Mouse (Mus musculus) forebrain, embryonic 12.5 days (tissue): ENCODE measurements at regions not wholly inside any gene's neighbourhood (a gene's known extent, or its start where the extent isn't known, plus 50 kb on each side); places are given as distances from the start of the nearest gene placed in this dataset.

Experiments used
- ATAC-seq: fragments of 200-750 bp; cut with Nextera tagmentation; 2 replicates; pipeline ENCODE4 v1.8.0; 2017; ENCODE audit warnings: moderate TSS enrichment; ENCODE audit not compliant: low FRiP score
- H3K27ac ChIP-seq: fragments of 300-500 bp; sonication (generic); 2 replicates; pipeline ENCODE4 v1.5.1; 2016; ENCODE audit warnings: mild to moderate bottlenecking
- H3K27me3 ChIP-seq: fragments of 300-500 bp; sonication (generic); 2 replicates; pipeline ENCODE4 v1.6.1; 2016; ENCODE audit warnings: mild to moderate bottlenecking
- H3K36me3 ChIP-seq: fragments of 300-500 bp; sonication (generic); replicated peaks from 2 replicates; pipeline ENCODE4 v1.6.1; 2016; ENCODE audit warnings: mild to moderate bottlenecking
- H3K4me1 ChIP-seq: fragments of 300-500 bp; sonication (generic); 2 replicates; pipeline ENCODE4 v1.6.1; 2016
- H3K4me2 ChIP-seq: fragments of 300-500 bp; sonication (generic); 2 replicates; pipeline ENCODE4 v1.6.1; 2016; ENCODE audit warnings: mild to moderate bottlenecking, moderate library complexity
- H3K4me3 ChIP-seq: fragments of 300-500 bp; sonication (generic); replicated peaks from 2 replicates; pipeline ENCODE4 v1.5.1; 2016; ENCODE audit warnings: mild to moderate bottlenecking
- H3K9ac ChIP-seq: fragments of 300-500 bp; sonication (generic); 2 replicates; pipeline ENCODE4 v1.6.1; 2016; ENCODE audit warnings: mild to moderate bottlenecking
- H3K9me3 ChIP-seq: fragments of 300-500 bp; sonication (generic); 2 replicates; pipeline ENCODE4 v1.6.1; 2016
- whole genome bisulfite sequencing: fragments of 180-500 bp; shearing (Covaris S2); methylation state at CpG from one replicate; pipeline ENCODE4 v1.1.7; 2016; 5-methylcytosine and 5-hydroxymethylcytosine counted together

- H3K4me3 ChIP-seq: no peak overlapping the region
- no peak overlapping the region for H3K27ac ChIP-seq
- no peaks in the 10 kb centered on the region for H3K36me3 ChIP-seq
- H3K27me3 ChIP-seq: no peaks in the 10 kb centered on the region
- ATAC-seq: peak; percentile 51; the same call in 1 of the 2 replicates
- no peak overlapping the region for H3K4me2 ChIP-seq
- no peaks in the 10 kb centered on the region for H3K9me3 ChIP-seq
- WGBS: 22% methylated on average over 7 of the region's 7 CpGs
- H3K4me1 ChIP-seq: peaks cover 17% of the 10 kb centered on the region
- no peak overlapping the region for H3K9ac ChIP-seq
These were observed 155.5 kb upstream of the Slco3a1 start for GRCm38 (mm10) chr7:74709993-74710581.

- 0 out of 2 replicates have a peak, but pooled peaks have one; percentile 20 for ATAC-seq
- peaks cover 17% of the 10 kb centered on the region for H3K4me1 ChIP-seq
- H3K9ac ChIP-seq: no peak overlapping the region
- 55% methylated on average over 5 of the region's 5 CpGs for WGBS
- H3K27me3 ChIP-seq: no peaks in the 10 kb centered on the region
- no peak overlapping the region for H3K4me3 ChIP-seq
- no peak overlapping the region for H3K27ac ChIP-seq
- no peaks in the 10 kb centered on the region for H3K9me3 ChIP-seq
- no peaks in the 10 kb centered on the region for H3K36me3 ChIP-seq
- H3K4me2 ChIP-seq: no peak overlapping the region
These were observed 154.4 kb upstream of the Slco3a1 start for GRCm38 (mm10) chr7:74709006-74709405.

- Histone ChIP-seq H3K4me3 (no peak overlapping the region), H3K9ac (no peak overlapping the region), H3K36me3 (no peaks in the 10 kb centered on the region), H3K9me3 (no peaks in the 10 kb centered on the region), H3K4me2 (no peak overlapping the region), H3K27me3 (no peaks in the 10 kb centered on the region), H3K27ac (no peak overlapping the region), H3K4me1 (peaks cover 3% of the 10 kb centered on the region)
- no peak for ATAC-seq
- WGBS: 78% methylated on average over 4 of the region's 4 CpGs
These were observed 149.0 kb upstream of the Slco3a1 start for GRCm38 (mm10) chr7:74703533-74703932.

GRCm38 (mm10) chr7:74697794-74698354 is 143.3 kb upstream of the Slco3a1 start:
- H3K9me3 ChIP-seq: no peaks in the 10 kb centered on the region
- no peak overlapping the region for H3K27ac ChIP-seq
- H3K27me3 ChIP-seq: no peaks in the 10 kb centered on the region
- no peak for ATAC-seq
- no peak overlapping the region for H3K4me3 ChIP-seq
- H3K4me1 ChIP-seq: no peaks in the 10 kb centered on the region
- 74% methylated on average over 3 of the region's 3 CpGs for WGBS
- no peak overlapping the region for H3K4me2 ChIP-seq
- no peak overlapping the region for H3K9ac ChIP-seq
- no peaks in the 10 kb centered on the region for H3K36me3 ChIP-seq

DNA sequence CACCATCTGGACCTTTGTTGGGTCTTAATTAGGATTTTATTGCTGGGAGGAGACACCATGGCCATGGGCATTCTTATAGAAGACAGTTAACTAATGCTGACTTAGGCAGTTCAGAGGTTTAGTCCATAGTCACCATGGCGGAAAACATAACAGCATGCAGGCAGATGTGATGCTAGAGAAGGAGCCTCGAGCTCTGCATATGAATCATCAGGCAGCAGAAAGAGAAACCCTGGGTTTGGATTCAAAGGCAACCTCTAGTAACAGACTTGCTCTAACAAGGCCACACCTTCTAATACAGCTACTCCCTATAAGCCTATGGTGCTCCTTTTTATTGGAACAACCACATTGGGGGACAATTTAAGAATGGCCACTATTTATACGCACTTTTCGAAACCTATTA is 141.7 kb upstream of the Slco3a1 start:
- Histone ChIP-seq H3K4me1 (no peaks in the 10 kb centered on the region), H3K9me3 (no peaks in the 10 kb centered on the region), H3K4me2 (no peak overlapping the region), H3K36me3 (no peaks in the 10 kb centered on the region), H3K4me3 (no peak overlapping the region), H3K27ac (no peak overlapping the region), H3K27me3 (no peaks in the 10 kb centered on the region), H3K9ac (no peak overlapping the region)
- no peak for ATAC-seq
- 86% methylated on average over 4 of the region's 4 CpGs for WGBS

DNA sequence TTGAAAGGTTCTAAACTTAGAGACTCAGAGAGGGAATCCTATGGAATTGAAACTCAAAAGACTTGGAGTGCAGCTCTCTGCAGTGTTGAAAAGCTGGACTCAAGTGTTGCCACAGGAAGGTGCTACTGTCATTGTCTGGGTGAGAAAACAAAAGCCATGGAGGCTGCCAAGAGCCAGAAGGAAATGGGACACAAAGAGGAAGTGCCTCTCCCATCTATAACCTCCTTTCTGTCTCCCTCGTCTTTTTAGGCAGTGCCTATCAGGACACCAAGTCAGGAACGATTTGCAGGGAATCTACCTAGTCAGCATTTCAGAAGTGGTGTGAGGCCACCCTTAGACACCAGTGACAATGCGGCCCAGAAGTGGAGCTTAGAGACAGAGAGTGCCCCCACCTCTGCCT is 138.5 kb upstream of the Slco3a1 start:
- Histone ChIP-seq H3K27ac (no peak overlapping the region), H3K9ac (no peak overlapping the region), H3K4me3 (no peak overlapping the region), H3K9me3 (no peaks in the 10 kb centered on the region), H3K36me3 (no peaks in the 10 kb centered on the region), H3K4me2 (no peak overlapping the region), H3K4me1 (peaks cover 8% of the 10 kb centered on the region), H3K27me3 (no peaks in the 10 kb centered on the region)
- WGBS: 75% methylated on average over 3 of the region's 3 CpGs
- ATAC-seq: no peak

DNA sequence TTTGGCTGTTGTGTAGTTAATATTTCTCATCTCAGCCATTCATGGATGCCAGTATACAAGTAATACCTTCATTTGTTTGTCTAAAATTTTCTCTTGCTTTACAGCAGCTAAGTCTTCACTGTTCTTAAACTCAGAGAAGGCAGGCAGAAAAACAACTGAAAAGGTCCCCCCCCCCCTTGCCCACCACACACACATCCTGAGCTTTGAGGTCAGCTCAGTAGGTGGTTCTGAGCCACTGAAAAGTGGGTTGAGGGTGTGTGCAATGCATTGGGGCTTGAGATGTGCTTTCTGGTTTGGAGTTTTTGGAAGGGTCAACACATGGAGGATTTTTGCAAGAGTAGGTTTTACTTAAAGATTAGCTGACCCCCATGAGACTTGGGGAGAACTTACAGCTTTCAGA is 136.1 kb upstream of the Slco3a1 start:
- H3K4me2 ChIP-seq: no peak overlapping the region
- H3K27ac ChIP-seq: no peak overlapping the region
- ATAC-seq: no peak
- H3K9ac ChIP-seq: no peak overlapping the region
- H3K36me3 ChIP-seq: no peaks in the 10 kb centered on the region
- H3K9me3 ChIP-seq: no peaks in the 10 kb centered on the region
- H3K4me1 ChIP-seq: peaks cover 19% of the 10 kb centered on the region
- 0 out of 2 replicates have a peak, but pooled peaks cover 3% of the 10 kb centered on the region for H3K27me3 ChIP-seq
- no peak overlapping the region for H3K4me3 ChIP-seq

DNA sequence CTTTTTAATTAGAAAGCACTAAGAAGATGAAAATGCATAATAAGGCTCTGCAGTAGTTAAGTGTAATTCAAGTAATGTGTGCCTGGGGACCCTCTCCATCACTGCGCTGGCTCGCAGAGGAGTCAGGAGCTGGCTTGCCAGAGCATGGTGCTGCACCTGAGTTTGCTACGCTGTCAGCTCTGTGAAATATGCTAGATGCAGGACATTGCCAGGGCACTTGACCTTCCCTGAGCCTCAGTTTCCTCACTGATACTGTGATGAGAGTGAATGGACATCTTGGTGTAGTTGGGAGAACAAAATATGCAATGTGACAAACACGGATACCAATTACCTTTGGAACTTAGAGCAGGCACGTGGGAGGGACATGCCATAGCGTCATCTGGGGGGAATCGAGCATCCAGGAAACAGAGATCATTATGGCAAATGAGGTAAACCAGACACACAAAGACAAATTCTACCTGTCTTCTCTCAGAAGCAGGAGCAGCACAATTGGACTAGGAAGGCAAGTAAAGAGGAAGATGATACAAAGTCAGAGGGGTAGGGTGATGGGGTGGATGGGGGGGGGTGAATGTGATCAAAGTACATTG is 133.6 kb upstream of the Slco3a1 start:
- Histone ChIP-seq H3K4me1 (peaks cover 19% of the 10 kb centered on the region), H3K36me3 (no peaks in the 10 kb centered on the region), H3K4me3 (no peak overlapping the region), H3K27ac (peak overlapping the region; percentile 58), H3K27me3 (0 out of 2 replicates have a peak, but pooled peaks cover 3% of the 10 kb centered on the region), H3K9ac (no peak overlapping the region), H3K4me2 (peak overlapping the region; percentile 30; the same call in 1 of the 2 replicates), H3K9me3 (no peaks in the 10 kb centered on the region)
- peak; percentile 62 for ATAC-seq
- WGBS: 46% methylated on average over 7 of the region's 7 CpGs

DNA sequence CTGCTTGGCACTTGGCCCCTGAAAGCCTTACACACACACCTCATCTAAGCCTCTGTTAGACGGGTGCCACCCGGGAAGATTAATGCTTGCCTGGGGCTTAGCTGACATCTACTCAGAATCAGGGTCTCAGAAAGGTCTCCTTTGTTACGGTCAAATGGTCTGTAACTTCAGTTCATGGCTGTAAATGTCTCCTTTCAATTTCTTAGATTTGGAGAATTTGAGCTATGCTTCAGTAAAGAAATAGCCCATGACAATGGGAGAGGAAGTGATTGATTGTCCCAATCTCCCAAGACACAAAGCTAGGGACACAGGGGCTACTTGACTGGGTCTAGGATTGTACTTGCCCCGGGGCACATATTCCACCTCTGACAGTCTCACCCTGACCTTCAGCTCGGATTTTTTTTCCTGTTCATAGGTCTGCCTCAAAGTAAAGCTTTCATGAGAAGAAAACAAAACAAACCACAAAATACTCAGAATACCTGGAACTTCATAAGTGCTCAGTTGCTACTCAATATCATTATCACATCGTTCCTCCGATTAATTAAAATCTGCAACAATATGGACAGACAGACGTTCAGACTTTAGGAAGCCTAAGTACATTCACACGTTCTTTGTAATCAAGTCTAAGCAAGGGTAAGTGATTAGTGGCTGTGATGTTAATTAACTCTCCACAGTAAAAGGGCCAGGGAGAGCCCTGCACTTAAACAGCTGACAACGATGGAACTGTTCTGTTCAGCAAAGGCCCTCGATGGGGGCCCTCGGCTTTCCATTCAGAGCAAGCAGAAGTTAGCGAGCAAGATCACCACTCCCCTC is 132.9 kb upstream of the Slco3a1 start:
- ATAC-seq: peak; percentile 94
- Histone ChIP-seq H3K9ac (no peak overlapping the region), H3K4me3 (no peak overlapping the region), H3K36me3 (no peaks in the 10 kb centered on the region), H3K4me1 (peaks cover 19% of the 10 kb centered on the region), H3K4me2 (peak overlapping the region; percentile 30; the same call in 1 of the 2 replicates), H3K27me3 (0 out of 2 replicates have a peak, but pooled peaks cover 3% of the 10 kb centered on the region), H3K9me3 (no peaks in the 10 kb centered on the region), H3K27ac (peak overlapping the region; percentile 58; the same call in 1 of the 2 replicates)
- 15% methylated on average over 13 of the region's 13 CpGs for WGBS

- H3K27me3 ChIP-seq: 0 out of 2 replicates have a peak, but pooled peaks cover 3% of the 10 kb centered on the region
- no peaks in the 10 kb centered on the region for H3K36me3 ChIP-seq
- no peak for ATAC-seq
- no peak overlapping the region for H3K4me2 ChIP-seq
- H3K9ac ChIP-seq: no peak overlapping the region
- H3K4me3 ChIP-seq: no peak overlapping the region
- no peaks in the 10 kb centered on the region for H3K9me3 ChIP-seq
- H3K4me1 ChIP-seq: peaks cover 19% of the 10 kb centered on the region
- 88% methylated on average over 2 of the region's 2 CpGs for WGBS
- H3K27ac ChIP-seq: no peak overlapping the region
These were observed 129.4 kb upstream of the Slco3a1 start for GRCm38 (mm10) chr7:74683979-74684378.

- Histone ChIP-seq H3K4me3 (no peak overlapping the region), H3K9me3 (no peaks in the 10 kb centered on the region), H3K36me3 (no peaks in the 10 kb centered on the region), H3K9ac (no peak overlapping the region), H3K27ac (no peak overlapping the region), H3K4me2 (no peak overlapping the region), H3K27me3 (no peaks in the 10 kb centered on the region), H3K4me1 (no peaks in the 10 kb centered on the region)
- no peak for ATAC-seq
- WGBS: 83% methylated on average over 4 of the region's 4 CpGs
These were observed 119.2 kb upstream of the Slco3a1 start for GRCm38 (mm10) chr7:74673626-74674295.

DNA sequence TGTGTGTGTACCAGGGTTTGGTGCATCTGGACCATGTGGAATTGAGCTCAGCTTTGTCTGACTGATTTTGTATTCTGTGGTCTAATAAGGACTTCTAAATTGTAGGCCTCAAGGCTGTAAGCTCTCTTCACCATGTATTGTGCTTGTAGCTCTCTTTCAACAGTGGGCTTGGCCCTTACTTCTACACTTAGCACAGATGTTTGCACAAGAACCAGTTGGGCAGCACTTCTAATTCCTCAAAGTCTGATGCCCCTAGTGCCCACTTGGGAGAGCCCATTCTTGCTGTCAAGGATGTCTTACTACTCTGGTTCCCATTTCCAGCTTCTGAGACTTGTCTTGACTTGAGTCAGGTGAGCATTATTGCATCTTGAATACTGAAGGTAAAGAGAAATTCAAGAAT is 114.5 kb upstream of the Slco3a1 start:
- Histone ChIP-seq H3K4me1 (no peaks in the 10 kb centered on the region), H3K27ac (no peak overlapping the region), H3K9ac (no peak overlapping the region), H3K4me2 (no peak overlapping the region), H3K27me3 (no peaks in the 10 kb centered on the region), H3K4me3 (no peak overlapping the region), H3K9me3 (no peaks in the 10 kb centered on the region), H3K36me3 (no peaks in the 10 kb centered on the region)
- ATAC-seq: no peak
